Mouse (Mus musculus): ENCODE measurements around the gene Gm17727.
"Not testable (repeated sequence)": the region's sequence is repeated elsewhere in the genome, so short reads cannot be mapped to it uniquely, and the experiment has no call there.

The Gm17727 gene

DNA sequence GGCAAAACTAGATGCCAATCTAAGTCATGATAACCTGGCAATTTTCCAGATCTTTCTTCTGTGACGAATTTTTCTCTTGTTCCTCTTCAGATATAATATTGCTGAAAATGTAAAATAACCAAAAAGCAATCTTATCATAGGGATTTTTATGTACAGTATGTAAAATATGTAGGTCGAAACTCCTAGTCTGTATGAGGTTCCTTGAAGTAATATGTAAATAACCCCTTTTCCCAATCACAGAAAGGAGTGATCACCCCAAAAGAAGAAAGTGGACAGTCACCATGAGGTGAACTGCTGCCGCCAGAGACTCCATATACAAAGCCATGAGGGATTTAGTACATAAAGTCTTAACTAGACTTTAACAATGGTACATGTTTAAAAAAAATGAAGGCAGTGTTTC, at the start of gene Gm17727:
Gene Gm17727 (minus strand): TSS at position 101 of the 400 bp plus-strand sequence.
- no peak for DNase-seq (ENCODE audit: low spot score in 2 of 2)

DNA sequence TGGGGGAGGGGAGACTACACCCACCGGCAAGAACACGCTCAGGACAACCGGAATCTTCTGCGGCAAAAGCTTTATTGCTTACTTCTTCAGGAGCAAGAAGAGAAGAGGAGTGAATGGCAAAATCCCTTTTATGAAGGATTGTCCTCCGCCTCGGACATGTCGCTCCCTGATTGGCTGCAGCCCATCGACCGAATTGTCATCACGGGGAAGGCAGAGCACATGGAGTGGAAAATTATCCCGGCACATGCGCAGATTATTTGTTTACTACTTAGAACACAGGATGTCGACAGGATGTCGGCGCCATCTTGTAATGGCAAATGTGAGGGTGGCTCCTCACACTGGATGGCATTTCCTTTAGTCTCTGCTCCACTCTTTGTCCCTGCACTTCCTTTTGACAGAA, 40.0 kb upstream of the Gm17727 start:
- not testable (repeated sequence) for DNase-seq (ENCODE audit: low spot score in 2 of 2)

DNA sequence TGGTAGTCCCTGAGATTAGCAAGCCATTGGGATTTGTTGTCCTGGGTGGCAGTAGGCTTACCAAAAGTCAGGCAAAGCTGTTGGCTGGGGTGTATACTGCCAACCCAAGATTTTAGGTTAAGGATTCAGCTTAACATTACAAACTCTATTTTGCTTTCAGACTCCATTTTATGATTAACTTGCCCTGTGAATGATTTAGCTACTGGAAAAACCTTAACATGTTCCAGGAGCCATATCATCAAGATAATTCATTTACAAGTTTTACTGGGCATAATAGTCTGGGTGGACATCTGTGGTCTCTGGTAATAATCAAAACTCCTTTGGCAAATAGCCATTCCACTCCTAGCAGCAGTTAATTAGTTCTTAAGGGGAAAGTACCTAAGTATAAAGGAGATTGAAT, 20.2 kb upstream of the Gm17727 start:
- DNase-seq (ENCODE audit: low spot score in 2 of 2): no peak

DNA sequence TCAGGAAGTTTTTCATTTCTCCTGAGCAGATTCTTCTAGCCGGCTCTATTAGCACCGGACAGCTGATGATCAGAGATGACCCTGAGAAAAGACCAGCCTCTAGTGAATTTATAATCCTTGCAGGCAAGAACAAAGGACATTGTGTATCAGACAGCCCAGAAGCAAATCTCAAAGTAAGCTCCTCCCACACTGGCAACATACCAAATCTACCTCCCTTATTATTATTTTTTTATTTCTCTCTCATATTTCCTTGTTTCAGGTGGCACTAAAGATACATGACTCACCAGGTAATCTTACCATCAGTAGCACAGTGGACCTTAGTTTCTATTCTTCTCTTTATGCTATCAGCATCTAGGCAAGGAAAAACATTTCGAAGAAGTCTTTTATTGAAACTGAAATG, 12.1 kb upstream of the Gm17727 start, which contains the start of the genes Gm27235 and D730048I06Rik:
Gene Gm27235 (minus strand): TSS at position 101 of the 400 bp plus-strand sequence.
Gene D730048I06Rik (minus strand): TSS at position 112 of the 400 bp plus-strand sequence.
- no peak for DNase-seq (ENCODE audit: low spot score in 2 of 2)

DNA sequence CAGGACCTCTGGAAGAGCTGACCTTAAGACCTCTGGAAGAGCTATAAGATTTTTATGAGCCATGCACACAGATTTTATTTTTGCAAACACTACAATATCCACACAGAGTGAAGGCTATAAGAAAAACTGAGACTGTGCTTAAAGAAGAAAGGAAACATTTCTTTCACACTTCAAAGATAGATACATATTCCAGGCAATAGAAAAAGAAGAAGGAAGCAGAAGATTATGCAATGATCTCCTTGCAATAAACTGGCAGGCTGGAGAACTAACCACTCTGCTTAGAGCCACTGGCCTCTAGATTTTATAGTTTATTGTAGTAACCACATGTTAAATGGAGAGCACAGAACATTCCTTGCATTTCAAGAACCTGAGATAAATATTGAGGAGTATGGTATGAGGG, 21.1 kb downstream of the Gm17727 start:
- no peak for DNase-seq (ENCODE audit: low spot score in 2 of 2)

DNA sequence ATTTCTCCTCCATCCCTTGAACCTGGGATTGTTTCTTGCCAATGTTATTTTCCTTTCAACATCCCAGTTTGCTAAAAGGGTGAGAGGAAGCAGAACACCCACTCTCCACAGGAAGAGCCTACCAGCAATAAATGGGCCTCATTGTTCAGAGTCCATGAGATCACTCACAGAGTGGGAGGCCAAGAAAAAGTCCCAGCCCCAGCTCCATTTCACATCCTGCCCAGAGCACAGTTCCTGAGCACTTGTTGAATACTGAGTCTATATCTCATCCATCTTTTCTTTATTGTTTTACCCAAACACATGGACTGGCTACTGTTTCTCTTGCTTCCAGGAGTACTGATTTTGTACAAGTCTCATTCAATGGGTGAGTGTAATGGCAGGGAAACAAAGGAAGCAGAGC, 37.2 kb downstream of the Gm17727 start, which contains the start of gene Gm17677:
Gene Gm17677 (plus strand): TSS at position 301 of the 400 bp plus-strand sequence.
- DNase-seq (ENCODE audit: low spot score in 2 of 2): no peak

All from frontal cortex, postnatal 36 days (tissue).